Mouse (Mus musculus): ENCODE results near the gene Bcl2. TPM values are rescaled to one million over a fixed set of nuclear protein-coding genes. Genes with fewer than 3 reads are reported as not detected.
"Not testable (repeated sequence)": the region's sequence is repeated elsewhere in the genome, so short reads cannot be mapped to it uniquely, and the experiment has no call there.

Gene Bcl2
- polyA plus RNA-seq, 1 experiment from 2014 or later, result 23.7 TPM

GRCm38 (mm10) chr1:106739810-106740209 lies 25.7 kb upstream of the Bcl2 start:
- peaks cover 47% of the 10 kb centered on the region for H3K36me3 ChIP-seq
- 91% methylated on average over 5 of the region's 5 CpGs for WGBS
- H3K9ac ChIP-seq, result no peak overlapping the region
- H3K4me3 ChIP-seq, result no peak overlapping the region
- H3K4me2 ChIP-seq, result no peak overlapping the region
- H3K9me3 ChIP-seq, result no peaks in the 10 kb centered on the region
- no peak for ATAC-seq (ENCODE audit: insufficient number of reproducible peaks, insufficient read depth, low FRiP score, low TSS enrichment, low read depth)
- H3K27ac ChIP-seq, result no peak overlapping the region
- H3K4me1 ChIP-seq, result no peaks in the 10 kb centered on the region
- H3K27me3 ChIP-seq, result no peaks in the 10 kb centered on the region

GRCm38 (mm10) chr1:106738092-106738491 lies 24.0 kb upstream of the Bcl2 start:
- no peaks in the 10 kb centered on the region for H3K9me3 ChIP-seq
- no peaks in the 10 kb centered on the region for H3K27me3 ChIP-seq
- ATAC-seq (ENCODE audit: insufficient number of reproducible peaks, insufficient read depth, low FRiP score, low TSS enrichment, low read depth), result no peak
- H3K27ac ChIP-seq, result no peak overlapping the region
- H3K36me3 ChIP-seq, result peaks cover 49% of the 10 kb centered on the region
- no peaks in the 10 kb centered on the region for H3K4me1 ChIP-seq
- no peak overlapping the region for H3K4me3 ChIP-seq
- no peak overlapping the region for H3K4me2 ChIP-seq
- WGBS, result 82% methylated on average over 3 of the region's 3 CpGs
- no peak overlapping the region for H3K9ac ChIP-seq

- H3K9ac ChIP-seq, result no peak overlapping the region
- no peaks in the 10 kb centered on the region for H3K27me3 ChIP-seq
- no peak overlapping the region for H3K4me3 ChIP-seq
- no peak overlapping the region for H3K27ac ChIP-seq
- peaks cover 41% of the 10 kb centered on the region; the same call in 1 of the 2 replicates for H3K36me3 ChIP-seq
- no peak overlapping the region for H3K4me2 ChIP-seq
- no peaks in the 10 kb centered on the region for H3K9me3 ChIP-seq
- no peak for ATAC-seq (ENCODE audit: insufficient number of reproducible peaks, insufficient read depth, low FRiP score, low TSS enrichment, low read depth)
- 93% methylated on average over 8 of the region's 8 CpGs for WGBS
- H3K4me1 ChIP-seq, result no peaks in the 10 kb centered on the region
These were observed 22.1 kb upstream of the Bcl2 start for GRCm38 (mm10) chr1:106736211-106736610.

GRCm38 (mm10) chr1:106735586-106735985 lies 21.5 kb upstream of the Bcl2 start:
- Histone ChIP-seq H3K27ac (no peak overlapping the region), H3K9ac (no peak overlapping the region), H3K4me2 (no peak overlapping the region), H3K27me3 (no peaks in the 10 kb centered on the region), H3K9me3 (no peaks in the 10 kb centered on the region), H3K4me1 (no peaks in the 10 kb centered on the region), H3K36me3 (peaks cover 37% of the 10 kb centered on the region; the same call in 1 of the 2 replicates), H3K4me3 (no peak overlapping the region)
- 46% methylated on average over 2 of the region's 2 CpGs for WGBS
- ATAC-seq (ENCODE audit: insufficient number of reproducible peaks, insufficient read depth, low FRiP score, low TSS enrichment, low read depth), result no peak

DNA sequence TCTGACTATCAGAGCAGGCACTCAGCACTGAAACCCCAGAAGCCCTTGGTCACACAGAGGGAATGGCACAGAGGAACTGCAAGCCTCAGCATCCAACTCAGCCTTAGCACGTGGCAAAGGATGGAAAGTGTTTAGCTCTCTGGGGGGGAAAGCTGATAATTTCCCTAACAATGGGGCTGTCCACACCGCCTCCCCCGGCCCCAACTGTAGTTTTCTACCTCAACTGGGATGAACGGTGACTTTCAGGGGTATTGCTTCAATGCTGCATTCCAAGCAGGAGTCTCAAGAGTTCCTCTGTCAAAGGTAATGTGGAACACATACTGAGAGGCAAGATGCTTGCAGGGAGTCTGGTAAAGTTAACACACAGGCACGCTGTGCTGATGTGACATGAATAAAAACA lies 8.0 kb upstream of the Bcl2 start:
- peaks cover 6% of the 10 kb centered on the region for H3K36me3 ChIP-seq
- no peaks in the 10 kb centered on the region for H3K9me3 ChIP-seq
- ATAC-seq (ENCODE audit: insufficient number of reproducible peaks, insufficient read depth, low FRiP score, low TSS enrichment, low read depth), result no peak
- H3K4me3 ChIP-seq, result no peak overlapping the region
- H3K27ac ChIP-seq, result no peak overlapping the region
- 34% methylated on average over 5 of the region's 5 CpGs for WGBS
- H3K9ac ChIP-seq, result no peak overlapping the region
- H3K4me1 ChIP-seq, result 0 out of 2 replicates have a peak, but pooled peaks cover under 1% of the 10 kb centered on the region
- H3K4me2 ChIP-seq, result no peak overlapping the region
- H3K27me3 ChIP-seq, result no peaks in the 10 kb centered on the region

- not testable (repeated sequence) for H3K27me3 ChIP-seq; H3K4me2 ChIP-seq; H3K36me3 ChIP-seq; H3K9me3 ChIP-seq; H3K4me3 ChIP-seq; H3K27ac ChIP-seq; ATAC-seq (ENCODE audit: insufficient number of reproducible peaks, insufficient read depth, low FRiP score, low TSS enrichment, low read depth); H3K9ac ChIP-seq
- 0 out of 2 replicates have a peak, but pooled peaks cover 12% of the 10 kb centered on the region for H3K4me1 ChIP-seq
- 68% methylated on average over 7 of the region's 7 CpGs for WGBS
These were observed 3.7 kb upstream of the Bcl2 start for GRCm38 (mm10) chr1:106717736-106718135.

DNA sequence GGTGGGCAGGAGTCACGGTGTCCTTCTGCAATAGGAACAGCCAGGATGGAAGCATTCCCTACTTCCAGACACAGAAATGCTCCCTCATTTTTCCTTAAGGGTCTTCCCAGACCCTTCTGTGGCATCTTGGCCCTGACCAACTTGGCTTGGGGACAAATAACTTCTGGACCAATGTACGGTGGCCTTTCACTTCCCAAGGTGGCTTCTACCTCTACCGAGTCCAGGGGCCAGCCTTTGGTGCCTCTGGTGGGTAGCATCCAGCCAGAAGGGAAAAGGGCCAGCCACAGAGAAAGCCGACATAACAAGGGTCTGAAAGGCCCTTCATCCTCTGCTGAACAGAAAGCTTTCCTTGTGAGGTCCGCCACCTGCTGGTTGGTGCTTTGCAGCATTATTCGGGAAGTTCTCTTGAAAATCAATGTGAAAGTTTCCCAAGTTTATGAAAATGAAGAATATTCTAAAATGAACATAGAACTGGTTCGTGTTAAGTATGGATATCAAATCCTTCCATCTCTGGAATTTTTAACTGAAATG lies 3.1 kb upstream of the Bcl2 start:
- Histone ChIP-seq H3K9ac (no peak overlapping the region), H3K4me3 (no peak overlapping the region)
- WGBS, result 24% methylated on average over 7 of the region's 7 CpGs

DNA sequence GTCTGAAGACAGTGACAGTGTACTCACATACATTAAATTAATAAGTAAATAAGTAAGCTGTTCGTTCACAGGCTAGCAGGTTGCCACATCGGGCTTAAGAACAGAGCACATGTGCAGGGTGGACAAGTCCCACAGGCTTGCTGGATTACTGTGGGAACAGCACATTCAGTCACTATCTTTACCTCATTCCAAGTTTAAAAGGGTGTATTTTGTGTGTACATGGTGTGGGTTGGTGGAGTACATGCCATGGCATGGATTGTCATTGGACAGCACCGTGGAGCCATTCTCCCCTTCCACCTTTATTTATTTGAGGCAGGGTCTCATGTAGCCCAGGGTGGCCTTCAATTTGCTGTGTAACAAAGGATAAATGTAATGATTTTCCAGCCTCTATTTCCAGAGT lies 2.1 kb upstream of the Bcl2 start:
- H3K9ac ChIP-seq, result no peak overlapping the region
- no peak for ATAC-seq (ENCODE audit: insufficient number of reproducible peaks, insufficient read depth, low FRiP score, low TSS enrichment, low read depth)
- no peaks in the 10 kb centered on the region for H3K27me3 ChIP-seq
- WGBS, result 90% methylated on average over 3 of the region's 3 CpGs
- no peak overlapping the region for H3K4me3 ChIP-seq
- H3K4me1 ChIP-seq, result peaks cover 25% of the 10 kb centered on the region
- no peak overlapping the region for H3K4me2 ChIP-seq
- H3K36me3 ChIP-seq, result no peaks in the 10 kb centered on the region
- no peak overlapping the region for H3K27ac ChIP-seq
- no peaks in the 10 kb centered on the region for H3K9me3 ChIP-seq

More for the DNA sequence above, 3.1 kb upstream of the Bcl2 start:
- ATAC-seq (ENCODE audit: insufficient number of reproducible peaks, insufficient read depth, low FRiP score, low TSS enrichment, low read depth), result no peak
- Histone ChIP-seq H3K36me3 (no peaks in the 10 kb centered on the region), H3K9me3 (no peaks in the 10 kb centered on the region), H3K4me2 (no peak overlapping the region), H3K4me1 (peaks cover 17% of the 10 kb centered on the region), H3K27ac (no peak overlapping the region), H3K27me3 (no peaks in the 10 kb centered on the region)

- 84% methylated on average over 13 of the region's 13 CpGs for whole genome bisulfite sequencing
- no peak overlapping the region for H3K4me3 ChIP-seq
- no peak overlapping the region for H3K27ac ChIP-seq
- H3K4me1 ChIP-seq, result peaks cover 25% of the 10 kb centered on the region
- H3K27me3 ChIP-seq, result no peaks in the 10 kb centered on the region
- no peak for ATAC-seq (ENCODE audit: insufficient number of reproducible peaks, insufficient read depth, low FRiP score, low TSS enrichment, low read depth)
- H3K36me3 ChIP-seq, result no peaks in the 10 kb centered on the region
- H3K9ac ChIP-seq, result no peak overlapping the region
- H3K4me2 ChIP-seq, result 0 out of 2 replicates have a peak overlapping the region, but pooled peaks have one; percentile 97
- H3K9me3 ChIP-seq, result no peaks in the 10 kb centered on the region
These were observed 1.3 kb upstream of the Bcl2 start for GRCm38 (mm10) chr1:106715111-106716083.

DNA sequence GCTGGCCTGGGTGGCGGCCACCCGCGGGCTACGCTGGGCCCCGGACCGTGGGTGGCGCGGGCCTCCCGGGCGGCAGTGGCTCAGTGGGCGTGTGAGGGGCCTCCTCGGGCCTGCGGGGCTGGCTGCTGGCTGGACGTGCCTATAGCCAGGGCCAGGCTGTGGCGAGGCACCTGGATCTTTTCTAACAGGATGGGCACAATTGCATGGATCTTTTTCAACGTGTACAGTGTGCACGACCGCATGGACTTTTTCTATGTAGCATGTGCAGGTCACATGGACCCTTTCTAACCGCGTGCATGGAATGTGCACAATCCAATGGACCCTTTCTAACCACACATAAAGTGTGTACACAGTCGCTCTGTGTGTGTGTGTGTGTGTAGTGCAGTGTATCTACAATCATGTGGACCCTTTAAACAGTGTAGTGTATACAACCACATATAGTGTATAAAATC lies 482 bp upstream of the Bcl2 start:
- WGBS, result 4% methylated on average over 21 of the region's 21 CpGs
- Histone ChIP-seq H3K4me3 (peak overlapping the region; percentile 76), H3K27me3 (no peaks in the 10 kb centered on the region), H3K4me1 (peaks cover 28% of the 10 kb centered on the region), H3K27ac (peak overlapping the region; percentile 94), H3K36me3 (no peaks in the 10 kb centered on the region), H3K4me2 (peak overlapping the region; percentile 97), H3K9ac (peak overlapping the region; percentile 84), H3K9me3 (no peaks in the 10 kb centered on the region)
- peak; percentile 63 for ATAC-seq (ENCODE audit: insufficient number of reproducible peaks, insufficient read depth, low FRiP score, low TSS enrichment, low read depth)

DNA sequence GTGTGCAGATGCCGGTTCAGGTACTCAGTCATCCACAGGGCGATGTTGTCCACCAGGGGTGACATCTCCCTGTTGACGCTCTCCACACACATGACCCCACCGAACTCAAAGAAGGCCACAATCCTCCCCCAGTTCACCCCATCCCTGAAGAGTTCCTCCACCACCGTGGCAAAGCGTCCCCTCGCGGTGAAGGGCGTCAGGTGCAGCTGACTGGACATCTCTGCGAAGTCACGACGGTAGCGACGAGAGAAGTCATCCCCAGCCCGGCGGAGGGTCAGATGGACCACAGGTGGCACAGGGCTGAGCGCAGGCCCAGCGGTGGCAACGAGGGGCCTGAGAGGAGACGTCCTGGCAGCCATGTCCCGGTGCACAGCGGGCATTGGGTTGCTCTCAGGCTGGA lies 1.7 kb downstream of the Bcl2 start:
- peaks cover 35% of the 10 kb centered on the region for H3K4me1 ChIP-seq
- no peaks in the 10 kb centered on the region for H3K36me3 ChIP-seq
- ATAC-seq (ENCODE audit: insufficient number of reproducible peaks, insufficient read depth, low FRiP score, low TSS enrichment, low read depth), result no peak
- 9% methylated on average over 22 of the region's 22 CpGs for WGBS
- no peak overlapping the region for H3K27ac ChIP-seq
- peak overlapping the region; percentile 76 for H3K4me3 ChIP-seq
- H3K4me2 ChIP-seq, result peak overlapping the region; percentile 97
- H3K9ac ChIP-seq, result peak overlapping the region; percentile 84
- no peaks in the 10 kb centered on the region for H3K27me3 ChIP-seq
- H3K9me3 ChIP-seq, result no peaks in the 10 kb centered on the region
